Mouse (Mus musculus): ENCODE measurements around the gene Ugt2b5. TPM values are rescaled to one million over a fixed set of nuclear protein-coding genes. Genes with fewer than 3 reads are reported as not detected.

Gene Ugt2b5
- total RNA-seq (2023): not detected

GRCm38 (mm10) chr5:87140196-87140595, at the start of gene Ugt2b5:
TSS of gene Ugt2b5 (minus strand) at chr5:87140318.

GRCm38 (mm10) chr5:87092346-87093027, 47.6 kb downstream of the Ugt2b5 start, which contains the start of gene Ugt2b36:
TSS of gene Ugt2b36 (minus strand) at chr5:87092555.

Other genes starting within 250 kb of the Ugt2b5 start
- gene Ugt2b34, start 233.4 kb downstream of the Ugt2b5 start, total RNA-seq (2023): not detected
- not detected for gene Ugt2b1, start 213.8 kb downstream of the Ugt2b5 start, total RNA-seq (2023)
- gene Ugt2b35, start 139.5 kb downstream of the Ugt2b5 start, total RNA-seq (2023): not detected
- not detected for gene Ugt2b36, start 47.8 kb downstream of the Ugt2b5 start, total RNA-seq (2023)
- not detected for gene Ugt2b37, start 114.5 kb upstream of the Ugt2b5 start, total RNA-seq (2023)
- not detected for gene Ugt2a3, start 196.9 kb upstream of the Ugt2b5 start, total RNA-seq (2023)

Measured in neutrophil, adult 83 days (primary cell).